ENCODE assay signal across 11 mouse cellular contexts in genomic region chr2:29623247-29624090, GRCm38 (mm10). TPM values are rescaled to one million over a fixed set of nuclear protein-coding genes. Genes with fewer than 3 reads are reported as not detected.
A peak's percentile ranks its signal among the peaks of the same experiment; 100 is the strongest.
DNase-seq lines count a peak whose midpoint lies in the region; ATAC-seq and TF ChIP-seq lines count a peak whose summit lies in the region.
"Had no signal": no experiment of that assay in that cellular context is flagged by ENCODE, and none has a peak within 500 bp of the region (broad histone marks: within the 10 kb centered on the region; RNA-seq: fewer than 3 reads in every experiment).

No protein-coding gene starts in this region.

- intact Hi-C loops in gastrocnemius, adult 2 months (cut with DNase I) = no loop called here
- intact Hi-C loops in gastrocnemius, postnatal 36 days (cut with DNase I) = no loop called here
- intact Hi-C loops in left cerebral cortex, postnatal 10 days (cut with DNase I) = loop anchor here (5.0 kb wide), 1 partner anchor 124 kb away; no protein-coding TSS in a partner anchor

- H3K4me3 ChIP-seq in gastrocnemius, adult 2 months = no peak overlapping the region; the same call in 1 of the 2 replicates
- H3K4me3 ChIP-seq in midbrain, embryonic 15.5 days = no peak overlapping the region
- H3K4me3 ChIP-seq in midbrain, embryonic 13.5 days (replicated peaks) = no peak overlapping the region
- H3K4me3 ChIP-seq in intestine, postnatal 0 days (ENCODE audit: low read depth, low read length) = no peak overlapping the region
- H3K4me3 ChIP-seq in stomach, embryonic 16.5 days (replicated peaks; ENCODE audit: low read length) = no peak overlapping the region
- H3K4me3 ChIP-seq: midbrain, embryonic 10.5 days had no signal

- H3K27me3 ChIP-seq in midbrain, embryonic 15.5 days (replicated peaks) = no peaks in the 10 kb centered on the region
- no peaks in the 10 kb centered on the region for H3K27me3 ChIP-seq in midbrain, embryonic 13.5 days
- no peaks in the 10 kb centered on the region for H3K27me3 ChIP-seq in intestine, postnatal 0 days (replicated peaks; ENCODE audit: control insufficient read depth, insufficient read depth, low read length)
- H3K27me3 ChIP-seq in stomach, embryonic 16.5 days (ENCODE audit: control insufficient read depth, insufficient read depth, low read length) = no peaks in the 10 kb centered on the region

- TF ChIP-seq CTCF in gastrocnemius, adult 2 months (IDR thresholded peaks at IDR 0.05) = no peak
- TF ChIP-seq CTCF in intestine, postnatal 0 days (IDR thresholded peaks at IDR 0.05; ENCODE audit: low read depth) = no peak

- ATAC-seq in midbrain, embryonic 15.5 days (replicated peaks) = no peak
- no peak for ATAC-seq in midbrain, embryonic 13.5 days
- peak; percentile 65 for ATAC-seq in intestine, postnatal 0 days
- no peak for ATAC-seq in stomach, embryonic 16.5 days (ENCODE audit: insufficient read depth, low FRiP score)

- no peak overlapping the region for H3K4me2 ChIP-seq in midbrain, embryonic 15.5 days
- H3K4me2 ChIP-seq in midbrain, embryonic 13.5 days (replicated peaks) = no peak overlapping the region
- peak overlapping the region; percentile 22 for H3K4me2 ChIP-seq in intestine, postnatal 0 days (replicated peaks; ENCODE audit: low read depth)
- no peak overlapping the region for H3K4me2 ChIP-seq in stomach, embryonic 16.5 days (ENCODE audit: low read depth, low read length)

- peak overlapping the region; percentile 96 for H3K27ac ChIP-seq in gastrocnemius, adult 2 months
- H3K27ac ChIP-seq in midbrain, embryonic 15.5 days = no peak overlapping the region
- no peak overlapping the region for H3K27ac ChIP-seq in midbrain, embryonic 13.5 days
- H3K27ac ChIP-seq in intestine, postnatal 0 days (ENCODE audit: low read depth, low read length) = peak overlapping the region; percentile 60
- H3K27ac ChIP-seq in stomach, embryonic 16.5 days (ENCODE audit: low read length) = peak overlapping the region; percentile 82
- H3K27ac ChIP-seq: midbrain, embryonic 10.5 days had no signal

- DNase-seq in gastrocnemius, adult 2 months = no peak
- no peak for DNase-seq in gastrocnemius, postnatal 36 days
- DNase-seq in left cerebral cortex, postnatal 10 days (ENCODE audit: extremely low spot score in 1 of 2, low spot score in 2 of 2) = no peak
- no peak for DNase-seq in ovary, postnatal 14 days (ENCODE audit: low spot score)
- DNase-seq: lung, adult 2 months; retina, postnatal 1 day had no signal

- 0 out of 2 replicates have a peak overlapping the region, but pooled peaks have one; percentile 0 for H3K9ac ChIP-seq in midbrain, embryonic 15.5 days
- no peak overlapping the region for H3K9ac ChIP-seq in midbrain, embryonic 13.5 days (replicated peaks)
- H3K9ac ChIP-seq in intestine, postnatal 0 days (ENCODE audit: low read depth, low read length) = no peak overlapping the region
- H3K9ac ChIP-seq in stomach, embryonic 16.5 days (ENCODE audit: low read length) = no peak overlapping the region

- H3K36me3 ChIP-seq in midbrain, embryonic 15.5 days (replicated peaks) = no peaks in the 10 kb centered on the region
- H3K36me3 ChIP-seq in midbrain, embryonic 13.5 days = no peaks in the 10 kb centered on the region
- H3K36me3 ChIP-seq in intestine, postnatal 0 days (ENCODE audit: control insufficient read depth, insufficient read depth) = no peaks in the 10 kb centered on the region
- no peaks in the 10 kb centered on the region for H3K36me3 ChIP-seq in stomach, embryonic 16.5 days (ENCODE audit: control insufficient read depth, insufficient read depth, low read length)

- 77% methylated on average over 9 of the region's 9 CpGs for whole genome bisulfite sequencing in midbrain, embryonic 15.5 days
- 86% methylated on average over 9 of the region's 9 CpGs for WGBS in midbrain, embryonic 13.5 days
- 40% methylated on average over 9 of the region's 9 CpGs for WGBS in intestine, postnatal 0 days
- WGBS in stomach, embryonic 16.5 days = 50% methylated on average over 9 of the region's 9 CpGs

- no peaks in the 10 kb centered on the region for H3K9me3 ChIP-seq in midbrain, embryonic 15.5 days
- no peaks in the 10 kb centered on the region for H3K9me3 ChIP-seq in midbrain, embryonic 13.5 days
- no peaks in the 10 kb centered on the region for H3K9me3 ChIP-seq in intestine, postnatal 0 days (ENCODE audit: control insufficient read depth)
- no peaks in the 10 kb centered on the region for H3K9me3 ChIP-seq in stomach, embryonic 16.5 days (replicated peaks; ENCODE audit: control insufficient read depth, low read length)
- H3K9me3 ChIP-seq: midbrain, embryonic 10.5 days had no signal

- H3K4me1 ChIP-seq in midbrain, embryonic 15.5 days = peaks cover 31% of the 10 kb centered on the region
- peaks cover 44% of the 10 kb centered on the region for H3K4me1 ChIP-seq in midbrain, embryonic 13.5 days (replicated peaks)
- peaks cover 14% of the 10 kb centered on the region for H3K4me1 ChIP-seq in intestine, postnatal 0 days (replicated peaks; ENCODE audit: control insufficient read depth, insufficient read depth, low read length)
- peaks cover 51% of the 10 kb centered on the region for H3K4me1 ChIP-seq in stomach, embryonic 16.5 days (ENCODE audit: control insufficient read depth, insufficient read depth, low read length)

RNA-seq across cellular contexts. Expression of gene Rapgef1, which starts 3.9 kb away (rescaled TPM):
- 100 to 1,000 TPM; 135 to 139 TPM for total RNA-seq in gastrocnemius, adult 2 months (2021)
- total RNA-seq in gastrocnemius, postnatal 36 days (2021) = 100 to 1,000 TPM; 102 to 117 TPM
- polyA plus RNA-seq in midbrain, embryonic 15.5 days (2015; fragmentation: Nextera tagmentation; extraction: Ambion mirVana) = 24.2 and 25.6 TPM in 2 replicates
- polyA plus RNA-seq in midbrain, embryonic 13.5 days (2015; fragmentation: Nextera tagmentation; extraction: Ambion mirVana) = 16.7 and 19.8 TPM in 2 replicates
- 6.1 and 6.3 TPM in 2 replicates for polyA plus RNA-seq in intestine, postnatal 0 days (2015; fragmentation: Nextera tagmentation; extraction: Ambion mirVana)
- polyA plus RNA-seq in stomach, embryonic 16.5 days (2015; fragmentation: Nextera tagmentation; extraction: Ambion mirVana) = 10.7 and 11.2 TPM in 2 replicates
- 100 to 1,000 TPM; 126 to 127 TPM for total RNA-seq in left cerebral cortex, postnatal 10 days (2021)

Comparison
In these comparisons a context has a peak if more than half of its experiments do, and no peak if none do; other contexts are left out.
1. H3K27ac ChIP-seq: peak in gastrocnemius, adult 2 months (single experiment), intestine, postnatal 0 days (single experiment) and stomach, embryonic 16.5 days (single experiment); none in midbrain, embryonic 15.5 days (single experiment) and midbrain, embryonic 13.5 days (single experiment).